Mouse (Mus musculus): Measurements from ENCODE around the gene Gm13697. TPM values are rescaled to one million over a fixed set of nuclear protein-coding genes. Genes with fewer than 3 reads are reported as not detected.

The Gm13697 gene
- polyA plus RNA-seq, 1 experiment = not detected

GRCm38 (mm10) chr2:84032505-84032904, 48.0 kb downstream of the Gm13697 start:
- no peak for DNase-seq (ENCODE audit: low read depth)

DNA sequence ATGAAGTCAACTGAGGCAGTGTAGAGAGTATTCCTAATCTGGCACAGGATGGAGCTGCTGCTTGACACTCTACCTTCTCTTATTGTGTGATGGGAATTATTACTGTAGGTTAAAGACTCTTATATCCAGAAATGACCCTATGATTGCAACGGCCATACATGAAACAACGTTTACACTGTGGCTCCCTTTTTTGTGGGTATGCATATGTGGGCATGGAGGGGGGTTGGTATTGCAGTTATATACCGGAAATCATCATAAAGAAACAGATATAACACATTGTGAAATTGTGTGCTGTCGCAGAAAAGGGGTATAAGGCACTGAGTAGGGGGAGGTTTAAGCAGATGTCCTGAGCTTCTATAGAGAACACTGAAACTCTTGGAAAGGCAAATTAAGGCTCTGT, 51.5 kb downstream of the Gm13697 start:
- no peak for DNase-seq (ENCODE audit: low read depth)

Other genes starting within 250 kb of the Gm13697 start
- 0.50 and 0.77 TPM in 2 replicates for gene Fam171b, start 172.1 kb upstream of the Gm13697 start, polyA plus RNA-seq (2012; rRNA removed)
- gene Zswim2, start 43.5 kb upstream of the Gm13697 start, polyA plus RNA-seq (2012; rRNA removed) = not detected in 2 replicates
- gene Gm13698, start 29.1 kb upstream of the Gm13697 start, polyA plus RNA-seq (2012; rRNA removed) = not detected in 2 replicates
- not detected in 2 replicates for gene Gm13693, start 23.2 kb upstream of the Gm13697 start, polyA plus RNA-seq (2012; rRNA removed)
- not detected in 2 replicates for gene Gm13695, start 17.4 kb upstream of the Gm13697 start, polyA plus RNA-seq (2012; rRNA removed)
- gene Gm13696, start 11.6 kb upstream of the Gm13697 start, polyA plus RNA-seq (2012; rRNA removed) = not detected in 2 replicates
- not detected in 2 replicates for gene Gm13694, start 5.8 kb upstream of the Gm13697 start, polyA plus RNA-seq (2012; rRNA removed)
- not detected in 2 replicates for gene Gm13691, start 5.8 kb downstream of the Gm13697 start, polyA plus RNA-seq (2012; rRNA removed)

All from gonadal fat pad, adult 2 months (tissue).